Mouse (Mus musculus): ENCODE measurements around the gene Pdss2. TPM values are rescaled to one million over a fixed set of nuclear protein-coding genes. Genes with fewer than 3 reads are reported as not detected.

The Pdss2 gene
- total RNA-seq, 2 experiments from 2014 or later = 15.4 to 16.2 TPM

GRCm38 (mm10) chr10:43477459-43477858, 256.2 kb downstream of the Pdss2 start:
- DNase-seq (ENCODE audit: extremely low spot score in 1 of 2, low spot score in 1 of 2) = no peak

- peak; percentile 30 to 36 for DNase-seq (ENCODE audit: extremely low spot score in 1 of 2, low spot score in 1 of 2)
These were observed 256.8 kb downstream of the Pdss2 start for GRCm38 (mm10) chr10:43477865-43478681.

- peak; percentile 52 to 61 for DNase-seq (ENCODE audit: extremely low spot score in 1 of 2, low spot score in 1 of 2)
These were observed 257.6 kb downstream of the Pdss2 start, which contains the start of gene Bend3 for GRCm38 (mm10) chr10:43478751-43479435. TSS of gene Bend3 (plus strand) at chr10:43478831.

GRCm38 (mm10) chr10:43479436-43480157, 258.3 kb downstream of the Pdss2 start:
- DNase-seq (ENCODE audit: extremely low spot score in 1 of 2, low spot score in 1 of 2) = peak; percentile 67 to 85

- DNase-seq (ENCODE audit: extremely low spot score in 1 of 2, low spot score in 1 of 2) = no peak
These were observed 259.1 kb downstream of the Pdss2 start for GRCm38 (mm10) chr10:43480227-43480849.

- DNase-seq (ENCODE audit: extremely low spot score in 1 of 2, low spot score in 1 of 2) = no peak
These were observed 259.9 kb downstream of the Pdss2 start for GRCm38 (mm10) chr10:43481179-43481578.

GRCm38 (mm10) chr10:43482021-43482420, 260.7 kb downstream of the Pdss2 start:
- DNase-seq (ENCODE audit: extremely low spot score in 1 of 2, low spot score in 1 of 2) = no peak

- DNase-seq (ENCODE audit: extremely low spot score in 1 of 2, low spot score in 1 of 2) = no peak
These were observed 262.2 kb downstream of the Pdss2 start for GRCm38 (mm10) chr10:43483426-43483995.

- no peak for DNase-seq (ENCODE audit: extremely low spot score in 1 of 2, low spot score in 1 of 2)
These were observed 264.5 kb downstream of the Pdss2 start for GRCm38 (mm10) chr10:43485751-43486268.

- DNase-seq (ENCODE audit: extremely low spot score in 1 of 2, low spot score in 1 of 2) = no peak
These were observed 266.2 kb downstream of the Pdss2 start for GRCm38 (mm10) chr10:43487441-43488010.

- DNase-seq (ENCODE audit: extremely low spot score in 1 of 2, low spot score in 1 of 2) = no peak
These were observed 267.0 kb downstream of the Pdss2 start for GRCm38 (mm10) chr10:43488258-43488657.

GRCm38 (mm10) chr10:43489139-43489538, 267.9 kb downstream of the Pdss2 start:
- DNase-seq (ENCODE audit: extremely low spot score in 1 of 2, low spot score in 1 of 2) = no peak

GRCm38 (mm10) chr10:43489550-43489949, 268.3 kb downstream of the Pdss2 start:
- DNase-seq (ENCODE audit: extremely low spot score in 1 of 2, low spot score in 1 of 2) = no peak

GRCm38 (mm10) chr10:43490034-43490433, 268.7 kb downstream of the Pdss2 start:
- no peak for DNase-seq (ENCODE audit: extremely low spot score in 1 of 2, low spot score in 1 of 2)

- DNase-seq (ENCODE audit: extremely low spot score in 1 of 2, low spot score in 1 of 2) = no peak
These were observed 269.6 kb downstream of the Pdss2 start for GRCm38 (mm10) chr10:43490846-43491245.

- DNase-seq (ENCODE audit: extremely low spot score in 1 of 2, low spot score in 1 of 2) = no peak
These were observed 281.3 kb downstream of the Pdss2 start for GRCm38 (mm10) chr10:43502599-43502998.

- no peak for DNase-seq (ENCODE audit: extremely low spot score in 1 of 2, low spot score in 1 of 2)
These were observed 283.0 kb downstream of the Pdss2 start for GRCm38 (mm10) chr10:43504291-43504690.

GRCm38 (mm10) chr10:43507051-43507450, 285.8 kb downstream of the Pdss2 start:
- no peak for DNase-seq (ENCODE audit: extremely low spot score in 1 of 2, low spot score in 1 of 2)

- no peak for DNase-seq (ENCODE audit: extremely low spot score in 1 of 2, low spot score in 1 of 2)
These were observed 287.9 kb downstream of the Pdss2 start for GRCm38 (mm10) chr10:43509228-43509627.

- no peak for DNase-seq (ENCODE audit: extremely low spot score in 1 of 2, low spot score in 1 of 2)
These were observed 291.7 kb downstream of the Pdss2 start for GRCm38 (mm10) chr10:43512976-43513375.
